Mouse (Mus musculus): ENCODE measurements at regions not wholly inside any gene's neighbourhood (a gene's known extent, or its start where the extent isn't known, plus 50 kb on each side); places are given as distances from the start of the nearest gene placed in this dataset.

GRCm38 (mm10) chr10:66433490-66433889 lies 662.4 kb upstream of the Jmjd1c start:
- no peak for DNase-seq (ENCODE audit: low spot score in 2 of 2)

GRCm38 (mm10) chr10:66470684-66471083 lies 625.2 kb upstream of the Jmjd1c start:
- no peak for DNase-seq (ENCODE audit: low spot score in 2 of 2)

GRCm38 (mm10) chr10:66472038-66472437 lies 623.9 kb upstream of the Jmjd1c start:
- no peak for DNase-seq (ENCODE audit: low spot score in 2 of 2)

GRCm38 (mm10) chr10:66475187-66475735 lies 620.7 kb upstream of the Jmjd1c start:
- no peak for DNase-seq (ENCODE audit: low spot score in 2 of 2)

GRCm38 (mm10) chr10:66490871-66491270 lies 605.1 kb upstream of the Jmjd1c start:
- no peak for DNase-seq (ENCODE audit: low spot score in 2 of 2)

GRCm38 (mm10) chr10:66491850-66492249 lies 604.1 kb upstream of the Jmjd1c start:
- no peak for DNase-seq (ENCODE audit: low spot score in 2 of 2)

GRCm38 (mm10) chr10:66539846-66540245 lies 556.1 kb upstream of the Jmjd1c start:
- DNase-seq (ENCODE audit: low spot score in 2 of 2): no peak

GRCm38 (mm10) chr10:66546656-66547055 lies 549.3 kb upstream of the Jmjd1c start:
- DNase-seq (ENCODE audit: low spot score in 2 of 2): no peak

GRCm38 (mm10) chr10:66547660-66548059 lies 548.3 kb upstream of the Jmjd1c start:
- no peak for DNase-seq (ENCODE audit: low spot score in 2 of 2)

- no peak for DNase-seq (ENCODE audit: low spot score in 2 of 2)
Observed at GRCm38 (mm10) chr10:66548073-66548472, 547.9 kb upstream of the Jmjd1c start.

- DNase-seq (ENCODE audit: low spot score in 2 of 2): no peak
Observed at GRCm38 (mm10) chr10:66552919-66553318, 543.0 kb upstream of the Jmjd1c start.

GRCm38 (mm10) chr10:66554259-66554658 lies 541.7 kb upstream of the Jmjd1c start:
- no peak for DNase-seq (ENCODE audit: low spot score in 2 of 2)

- DNase-seq (ENCODE audit: low spot score in 2 of 2): no peak
Observed at GRCm38 (mm10) chr10:66558097-66558840, 537.7 kb upstream of the Jmjd1c start.

- no peak for DNase-seq (ENCODE audit: low spot score in 2 of 2)
Observed at GRCm38 (mm10) chr10:66565374-66565773, 530.6 kb upstream of the Jmjd1c start.

- DNase-seq (ENCODE audit: low spot score in 2 of 2): no peak
Observed at GRCm38 (mm10) chr10:66574846-66575535, 520.9 kb upstream of the Jmjd1c start.

GRCm38 (mm10) chr10:66593001-66593400 lies 502.9 kb upstream of the Jmjd1c start:
- DNase-seq (ENCODE audit: low spot score in 2 of 2): no peak

GRCm38 (mm10) chr10:66593506-66593905 lies 502.4 kb upstream of the Jmjd1c start:
- no peak for DNase-seq (ENCODE audit: low spot score in 2 of 2)

- no peak for DNase-seq (ENCODE audit: low spot score in 2 of 2)
Observed at GRCm38 (mm10) chr10:66597952-66598351, 498.0 kb upstream of the Jmjd1c start.

GRCm38 (mm10) chr10:66607141-66607540 lies 488.8 kb upstream of the Jmjd1c start:
- DNase-seq (ENCODE audit: low spot score in 2 of 2): no peak

- DNase-seq (ENCODE audit: low spot score in 2 of 2): no peak
Observed at GRCm38 (mm10) chr10:66616280-66616679, 479.6 kb upstream of the Jmjd1c start.

GRCm38 (mm10) chr10:66630996-66631395 lies 464.9 kb upstream of the Jmjd1c start:
- DNase-seq (ENCODE audit: low spot score in 2 of 2): no peak

GRCm38 (mm10) chr10:66640890-66641847 lies 454.8 kb upstream of the Jmjd1c start:
- DNase-seq (ENCODE audit: low spot score in 2 of 2): no peak

Data from urinary bladder, postnatal 4 days (tissue).